Mouse (Mus musculus): Measurements from ENCODE around the gene Mcoln2. TPM values are rescaled to one million over a fixed set of nuclear protein-coding genes. Genes with fewer than 3 reads are reported as not detected.

Gene Mcoln2
- total RNA-seq, 1 experiment = 0.40 TPM

GRCm38 (mm10) chr3:146122807-146123463 is 26.7 kb upstream of the Mcoln2 start:
- no peak for DNase-seq (ENCODE audit: low read depth, low spot score)
- Histone ChIP-seq H3K36me3 (ENCODE audit: control insufficient read depth, insufficient read depth, low read length, poor library complexity, severe bottlenecking) (no peaks in the 10 kb centered on the region), H3K27ac (ENCODE audit: insufficient read depth, low read depth, low read length, poor library complexity, severe bottlenecking) (no peak overlapping the region), H3K9ac (ENCODE audit: insufficient read depth, low read depth, low read length, poor library complexity, severe bottlenecking) (no peak overlapping the region), H3K9me3 (ENCODE audit: control insufficient read depth, insufficient read depth, low read depth, low read length) (no peaks in the 10 kb centered on the region), H3K4me3 (ENCODE audit: insufficient read depth in 1 of 2, low read depth in 1 of 2, low read length in 2 of 2, poor library complexity in 1 of 2, severe bottlenecking in 1 of 2) (no peak overlapping the region), H3K4me1 (ENCODE audit: control insufficient read depth in 2 of 2, insufficient read depth in 2 of 2, low read length in 2 of 2, poor library complexity in 1 of 2) (no peaks in the 10 kb centered on the region)
- in situ Hi-C loops (cut with MboI; ENCODE audit: low sequenced_read_pairs in 2 of 2, unreplicated experiment in 2 of 2) = no loop called here
- TF ChIP-seq ZC3H11A (IDR thresholded peaks at IDR 0.05; ENCODE audit: borderline replicate concordance, low read depth, low read length) (no peak), MAFK (IDR thresholded peaks at IDR 0.05; ENCODE audit: insufficient read depth, low read depth, low read length) (no peak), HCFC1 (IDR thresholded peaks at IDR 0.05; ENCODE audit: borderline replicate concordance, insufficient read depth, low read length) (no peak), ZNF384 (IDR thresholded peaks at IDR 0.05; ENCODE audit: low read depth, low read length) (no peak), CHD2 (IDR thresholded peaks at IDR 0.05; ENCODE audit: low read depth, low read length) (no peak)

- Histone ChIP-seq H3K9me3 (ENCODE audit: control insufficient read depth, insufficient read depth, low read depth, low read length) (no peaks in the 10 kb centered on the region), H3K36me3 (ENCODE audit: control insufficient read depth, insufficient read depth, low read length, poor library complexity, severe bottlenecking) (no peaks in the 10 kb centered on the region), H3K9ac (ENCODE audit: insufficient read depth, low read depth, low read length, poor library complexity, severe bottlenecking) (no peak overlapping the region), H3K4me3 (ENCODE audit: insufficient read depth in 1 of 2, low read depth in 1 of 2, low read length in 2 of 2, poor library complexity in 1 of 2, severe bottlenecking in 1 of 2) (no peak overlapping the region), H3K27ac (ENCODE audit: insufficient read depth, low read depth, low read length, poor library complexity, severe bottlenecking) (no peak overlapping the region), H3K4me1 (ENCODE audit: control insufficient read depth in 2 of 2, insufficient read depth in 2 of 2, low read length in 2 of 2, poor library complexity in 1 of 2) (no peaks in the 10 kb centered on the region)
- TF ChIP-seq ZNF384 (IDR thresholded peaks at IDR 0.05; ENCODE audit: low read depth, low read length) (no peak), HCFC1 (IDR thresholded peaks at IDR 0.05; ENCODE audit: borderline replicate concordance, insufficient read depth, low read length) (no peak), MAFK (IDR thresholded peaks at IDR 0.05; ENCODE audit: insufficient read depth, low read depth, low read length) (no peak)
- in situ Hi-C loops (cut with MboI; ENCODE audit: low sequenced_read_pairs in 2 of 2, unreplicated experiment in 2 of 2) = no loop called here
- DNase-seq (ENCODE audit: low read depth, low spot score) = no peak
Measured at GRCm38 (mm10) chr3:146123464-146123825, 26.2 kb upstream of the Mcoln2 start.

- no peak overlapping the region for H3K27ac ChIP-seq (ENCODE audit: insufficient read depth, low read depth, low read length, poor library complexity, severe bottlenecking)
- H3K4me3 ChIP-seq (ENCODE audit: insufficient read depth in 1 of 2, low read depth in 1 of 2, low read length in 2 of 2, poor library complexity in 1 of 2, severe bottlenecking in 1 of 2) = no peak overlapping the region
- no peaks in the 10 kb centered on the region for H3K4me1 ChIP-seq (ENCODE audit: control insufficient read depth in 2 of 2, insufficient read depth in 2 of 2, low read length in 2 of 2, poor library complexity in 1 of 2)
- no peak for TF ChIP-seq MAFK (IDR thresholded peaks at IDR 0.05; ENCODE audit: insufficient read depth, low read depth, low read length)
- TF ChIP-seq ZNF384 (IDR thresholded peaks at IDR 0.05; ENCODE audit: low read depth, low read length) = no peak
- TF ChIP-seq ZC3H11A (IDR thresholded peaks at IDR 0.05; ENCODE audit: borderline replicate concordance, low read depth, low read length) = no peak
- no peak for TF ChIP-seq HCFC1 (IDR thresholded peaks at IDR 0.05; ENCODE audit: borderline replicate concordance, insufficient read depth, low read length)
- TF ChIP-seq CHD2 (IDR thresholded peaks at IDR 0.05; ENCODE audit: low read depth, low read length) = no peak
- no peak overlapping the region for H3K9ac ChIP-seq (ENCODE audit: insufficient read depth, low read depth, low read length, poor library complexity, severe bottlenecking)
- H3K36me3 ChIP-seq (ENCODE audit: control insufficient read depth, insufficient read depth, low read length, poor library complexity, severe bottlenecking) = no peaks in the 10 kb centered on the region
- no peaks in the 10 kb centered on the region for H3K9me3 ChIP-seq (ENCODE audit: control insufficient read depth, insufficient read depth, low read depth, low read length)
- in situ Hi-C loops (cut with MboI; ENCODE audit: low sequenced_read_pairs in 2 of 2, unreplicated experiment in 2 of 2) = no loop called here
- DNase-seq (ENCODE audit: low read depth, low spot score) = no peak
Measured at GRCm38 (mm10) chr3:146127205-146127604, 22.4 kb upstream of the Mcoln2 start.

GRCm38 (mm10) chr3:146134834-146135233 is 14.8 kb upstream of the Mcoln2 start:
- Histone ChIP-seq H3K27ac (ENCODE audit: insufficient read depth, low read depth, low read length, poor library complexity, severe bottlenecking) (no peak overlapping the region), H3K4me3 (ENCODE audit: insufficient read depth in 1 of 2, low read depth in 1 of 2, low read length in 2 of 2, poor library complexity in 1 of 2, severe bottlenecking in 1 of 2) (no peak overlapping the region), H3K4me1 (ENCODE audit: control insufficient read depth in 2 of 2, insufficient read depth in 2 of 2, low read length in 2 of 2, poor library complexity in 1 of 2) (no peaks in the 10 kb centered on the region), H3K36me3 (ENCODE audit: control insufficient read depth, insufficient read depth, low read length, poor library complexity, severe bottlenecking) (no peaks in the 10 kb centered on the region), H3K9ac (ENCODE audit: insufficient read depth, low read depth, low read length, poor library complexity, severe bottlenecking) (no peak overlapping the region), H3K9me3 (ENCODE audit: control insufficient read depth, insufficient read depth, low read depth, low read length) (no peaks in the 10 kb centered on the region)
- in situ Hi-C loops (cut with MboI; ENCODE audit: low sequenced_read_pairs in 2 of 2, unreplicated experiment in 2 of 2) = no loop called here
- TF ChIP-seq MAFK (IDR thresholded peaks at IDR 0.05; ENCODE audit: insufficient read depth, low read depth, low read length) = no peak
- TF ChIP-seq ZC3H11A (IDR thresholded peaks at IDR 0.05; ENCODE audit: borderline replicate concordance, low read depth, low read length) = no peak
- no peak for TF ChIP-seq CHD2 (IDR thresholded peaks at IDR 0.05; ENCODE audit: low read depth, low read length)
- no peak for TF ChIP-seq ZNF384 (IDR thresholded peaks at IDR 0.05; ENCODE audit: low read depth, low read length)
- TF ChIP-seq HCFC1 (IDR thresholded peaks at IDR 0.05; ENCODE audit: borderline replicate concordance, insufficient read depth, low read length) = no peak
- DNase-seq (ENCODE audit: low read depth, low spot score) = no peak

- in situ Hi-C loops (cut with MboI; ENCODE audit: low sequenced_read_pairs in 2 of 2, unreplicated experiment in 2 of 2) = no loop called here
- no peaks in the 10 kb centered on the region for H3K9me3 ChIP-seq (ENCODE audit: control insufficient read depth, insufficient read depth, low read depth, low read length)
- H3K27ac ChIP-seq (ENCODE audit: insufficient read depth, low read depth, low read length, poor library complexity, severe bottlenecking) = no peak overlapping the region
- no peak for DNase-seq (ENCODE audit: low read depth, low spot score)
- H3K4me3 ChIP-seq (ENCODE audit: insufficient read depth in 1 of 2, low read depth in 1 of 2, low read length in 2 of 2, poor library complexity in 1 of 2, severe bottlenecking in 1 of 2) = no peak overlapping the region
- no peak for TF ChIP-seq ZNF384 (IDR thresholded peaks at IDR 0.05; ENCODE audit: low read depth, low read length)
- TF ChIP-seq ZC3H11A (IDR thresholded peaks at IDR 0.05; ENCODE audit: borderline replicate concordance, low read depth, low read length) = no peak
- TF ChIP-seq CHD2 (IDR thresholded peaks at IDR 0.05; ENCODE audit: low read depth, low read length) = no peak
- TF ChIP-seq MAFK (IDR thresholded peaks at IDR 0.05; ENCODE audit: insufficient read depth, low read depth, low read length) = no peak
- no peak for TF ChIP-seq HCFC1 (IDR thresholded peaks at IDR 0.05; ENCODE audit: borderline replicate concordance, insufficient read depth, low read length)
- no peaks in the 10 kb centered on the region for H3K36me3 ChIP-seq (ENCODE audit: control insufficient read depth, insufficient read depth, low read length, poor library complexity, severe bottlenecking)
- H3K9ac ChIP-seq (ENCODE audit: insufficient read depth, low read depth, low read length, poor library complexity, severe bottlenecking) = no peak overlapping the region
- no peaks in the 10 kb centered on the region for H3K4me1 ChIP-seq (ENCODE audit: control insufficient read depth in 2 of 2, insufficient read depth in 2 of 2, low read length in 2 of 2, poor library complexity in 1 of 2)
Measured at GRCm38 (mm10) chr3:146135417-146135816, 14.2 kb upstream of the Mcoln2 start.
